Mouse (Mus musculus) E14TG2a.4 (cell line): ENCODE results near the gene Fgf15.

Experiments
- CTCF ChIP-seq: conservative IDR thresholded peaks from 2 replicates; pipeline ENCODE4 v1.5.1; 2014; ENCODE audit warnings: low read length
- NANOG ChIP-seq: IDR thresholded peaks from 2 replicates; pipeline ENCODE4 v1.6.1; 2014; ENCODE audit warnings: borderline replicate concordance, low read length, mixed read lengths
- POU5F1 ChIP-seq: IDR thresholded peaks from 2 replicates; pipeline ENCODE4 v1.6.1; 2014; ENCODE audit warnings: low read length, borderline replicate concordance

DNA sequence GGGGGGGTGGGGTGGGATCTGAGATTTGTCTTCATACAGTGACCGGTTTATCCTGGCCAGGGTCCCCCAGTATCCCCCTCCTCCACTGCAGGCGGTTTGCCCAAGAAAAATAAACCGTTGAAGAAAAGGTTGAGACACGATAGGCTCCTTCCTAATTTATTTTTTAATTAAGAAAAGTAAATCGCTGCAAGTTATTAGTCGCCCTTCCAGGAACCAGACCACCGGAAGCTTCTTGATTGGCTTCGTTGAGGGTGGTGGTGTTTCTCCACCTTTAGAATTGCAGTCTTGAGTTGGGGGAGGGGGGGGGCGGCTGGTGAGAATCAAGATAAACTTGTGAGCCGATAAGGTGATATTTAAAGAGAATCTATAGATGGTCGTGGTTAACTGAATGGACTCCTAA, 44.3 kb downstream of the Fgf15 start:
- TF ChIP-seq CTCF (no peak), POU5F1 (no peak), NANOG (no peak)
